Mouse (Mus musculus) forebrain, embryonic 11.5 days (tissue): ENCODE measurements around the gene Tshb. TPM values are rescaled to one million over a fixed set of nuclear protein-coding genes. Genes with fewer than 3 reads are reported as not detected.

Experiments
- ATAC-seq: fragments of 200-750 bp; cut with Nextera tagmentation; replicated peaks from 2 replicates; pipeline ENCODE4 v1.8.0; 2017; ENCODE audit warnings: moderate TSS enrichment; ENCODE audit not compliant: low FRiP score
- DNase-seq: peaks from one replicate; pipeline ENCODE4 v3.0.0-alpha.2; 2017; ENCODE audit warnings: low spot score
- H3K27ac ChIP-seq: fragments of 300-500 bp; sonication (generic); 2 replicates; pipeline ENCODE4 v1.5.1; 2014; ENCODE audit warnings: low read depth, low read length
- H3K27me3 ChIP-seq: fragments of 300-500 bp; sonication (generic); 2 replicates; pipeline ENCODE4 v1.6.1; 2014; ENCODE audit warnings: mild to moderate bottlenecking, low read length, mixed read lengths; ENCODE audit not compliant: control insufficient read depth, insufficient read depth
- H3K36me3 ChIP-seq: fragments of 300-500 bp; sonication (generic); 2 replicates; pipeline ENCODE4 v1.6.1; 2014; ENCODE audit warnings: mild to moderate bottlenecking, low read length, moderate library complexity, mixed read lengths; ENCODE audit not compliant: control insufficient read depth, insufficient read depth
- H3K4me1 ChIP-seq: fragments of 300-500 bp; sonication (generic); replicated peaks from 2 replicates; pipeline ENCODE4 v1.6.1; 2014; ENCODE audit warnings: low read length, mixed read lengths; ENCODE audit not compliant: control insufficient read depth, insufficient read depth
- H3K4me2 ChIP-seq: fragments of 300-500 bp; sonication (generic); 2 replicates; pipeline ENCODE4 v1.6.1; 2014; ENCODE audit warnings: low read depth, mild to moderate bottlenecking, low read length, moderate library complexity, mixed read lengths; ENCODE audit not compliant: severe bottlenecking
- H3K4me3 ChIP-seq: fragments of 300-500 bp; sonication (generic); 2 replicates; pipeline ENCODE4 v1.5.1; 2014; ENCODE audit warnings: low read depth, low read length
- H3K9ac ChIP-seq: fragments of 300-500 bp; sonication (generic); 2 replicates; pipeline ENCODE4 v1.6.1; 2014; ENCODE audit warnings: low read length
- H3K9me3 ChIP-seq: fragments of 300-500 bp; sonication (generic); 2 replicates; pipeline ENCODE4 v1.6.1; 2016; ENCODE audit warnings: low read length, mixed read lengths; ENCODE audit not compliant: control insufficient read depth
- WGBS: fragments of 180-500 bp; shearing (Covaris S2); extraction: QIAGEN DNeasy Blood & Tissue Kit; methylation state at CpG from one replicate; pipeline ENCODE4 v1.1.7; 2014; 5-methylcytosine and 5-hydroxymethylcytosine counted together
- polyA plus RNA-seq: library from polyadenylated mRNA; unstranded; fragments of >200 nt; fragmentation: Nextera tagmentation; extraction: Ambion mirVana; gene quantifications from 2 replicates; pipeline ENCODE4 v1.2.1, GENCODE M21; 2014

The Tshb gene
- 0.15 TPM in 1 of 2 replicates, not detected in the other for polyA plus RNA-seq

DNA sequence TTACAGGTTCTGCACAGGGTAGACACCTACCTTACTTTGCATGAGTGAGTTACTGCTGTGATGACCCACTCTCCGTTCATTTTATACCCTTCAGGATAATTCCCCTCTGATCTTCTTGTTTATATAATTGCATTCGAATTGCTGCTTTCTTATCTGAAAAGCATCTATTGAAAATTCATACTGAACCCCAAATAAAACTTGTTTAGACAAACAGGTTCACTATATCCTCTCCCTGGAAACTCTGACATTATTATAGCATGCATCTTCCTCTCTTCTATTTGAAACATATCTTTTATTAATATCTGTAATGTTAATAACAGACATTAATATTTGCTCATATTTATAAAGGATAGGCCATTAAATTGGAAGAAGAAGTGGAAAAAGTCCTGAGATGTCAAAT, at the start of gene Tshb:
TSS of gene Tshb (minus strand) at position 101 of the 400 bp plus-strand sequence.
- H3K36me3 ChIP-seq: no peaks in the 10 kb centered on the region
- no peak within 1 kb of the TSS for H3K4me3 ChIP-seq
- no peaks in the 10 kb centered on the region for H3K9me3 ChIP-seq
- no peak within 1 kb of the TSS for H3K4me2 ChIP-seq
- WGBS: 80% methylated on average over 2 of the region's 2 CpGs
- DNase-seq (no peak), ATAC-seq (no peak)
- H3K4me1 ChIP-seq: no peaks in the 10 kb centered on the region
- no peak within 1 kb of the TSS for H3K27ac ChIP-seq
- H3K27me3 ChIP-seq: no peaks in the 10 kb centered on the region
- no peak within 1 kb of the TSS for H3K9ac ChIP-seq

DNA sequence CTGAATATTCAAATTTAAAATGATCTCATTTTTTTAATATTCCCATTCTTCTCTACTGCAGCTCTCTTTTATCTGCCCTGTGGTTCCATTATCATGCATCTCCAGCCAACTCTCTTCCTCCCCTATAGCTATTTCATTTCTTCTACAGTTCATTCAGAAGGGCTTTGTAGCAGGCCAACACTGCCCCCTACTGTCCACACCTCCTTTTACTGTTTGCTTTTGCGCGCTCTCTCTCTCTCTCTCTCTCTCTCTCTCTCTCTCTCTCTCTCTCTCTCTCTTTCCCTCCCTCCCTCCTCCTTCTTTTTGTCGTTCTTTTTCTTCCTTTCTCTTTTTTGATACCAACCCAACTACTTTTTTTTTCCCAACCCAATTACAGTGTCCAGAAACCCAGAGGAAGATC, 21.4 kb upstream of the Tshb start:
- Histone ChIP-seq H3K36me3 (no peaks in the 10 kb centered on the region), H3K4me2 (no peak overlapping the region), H3K4me3 (no peak overlapping the region), H3K27me3 (no peaks in the 10 kb centered on the region), H3K9me3 (no peaks in the 10 kb centered on the region), H3K9ac (no peak overlapping the region), H3K4me1 (no peaks in the 10 kb centered on the region), H3K27ac (no peak overlapping the region)
- peak; percentile 81 for DNase-seq
- ATAC-seq: no peak
- 5% methylated on average over 3 of the region's 3 CpGs for WGBS

DNA sequence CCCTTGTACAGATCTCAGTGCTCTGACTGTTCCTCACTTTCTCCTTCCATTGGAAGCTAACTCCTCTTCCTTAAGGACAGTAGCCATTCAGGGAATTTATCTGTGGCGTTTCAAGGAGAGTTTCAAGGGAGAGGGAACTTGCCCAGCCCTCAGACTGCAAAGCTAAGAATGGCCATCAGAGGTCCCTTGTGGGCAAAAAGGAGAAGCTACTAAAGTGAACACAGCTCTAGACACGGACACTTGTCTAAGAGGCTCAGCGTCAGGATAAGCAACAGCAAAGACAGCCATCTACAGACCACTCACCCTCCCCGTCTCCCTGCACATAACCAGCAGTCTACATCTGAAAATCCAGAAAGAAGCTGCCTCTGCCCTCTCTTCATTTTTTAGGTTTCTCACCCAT, 4.9 kb upstream of the Tshb start:
- no peaks in the 10 kb centered on the region for H3K27me3 ChIP-seq
- ATAC-seq (no peak), DNase-seq (no peak)
- no peak overlapping the region for H3K27ac ChIP-seq
- no peaks in the 10 kb centered on the region for H3K36me3 ChIP-seq
- WGBS: 44% methylated on average over 4 of the region's 4 CpGs
- H3K4me2 ChIP-seq: no peak overlapping the region
- no peaks in the 10 kb centered on the region for H3K9me3 ChIP-seq
- no peak overlapping the region for H3K4me3 ChIP-seq
- no peak overlapping the region for H3K9ac ChIP-seq
- no peaks in the 10 kb centered on the region for H3K4me1 ChIP-seq

DNA sequence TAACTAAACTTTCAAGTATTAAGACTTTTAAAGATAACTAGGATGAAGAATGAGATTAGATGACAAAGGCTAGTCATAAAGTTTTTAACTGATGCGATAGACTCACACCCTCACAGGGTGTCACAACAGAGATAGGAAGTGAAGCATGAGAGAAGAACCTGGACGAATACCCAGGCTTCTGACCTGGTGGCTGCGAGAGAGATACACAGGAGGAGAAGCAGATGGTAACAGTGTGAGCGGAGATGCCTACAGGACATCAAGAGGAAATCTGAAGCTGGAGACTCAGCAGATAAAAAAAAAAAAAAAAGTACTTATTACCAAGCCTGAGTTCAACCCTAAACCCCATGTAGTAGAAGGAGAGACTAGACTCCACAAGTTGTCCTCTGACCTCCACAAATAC, 9.5 kb downstream of the Tshb start:
- H3K27me3 ChIP-seq: no peaks in the 10 kb centered on the region
- no peaks in the 10 kb centered on the region for H3K4me1 ChIP-seq
- DNase-seq (no peak), ATAC-seq (no peak)
- no peak overlapping the region for H3K9ac ChIP-seq
- no peaks in the 10 kb centered on the region for H3K36me3 ChIP-seq
- H3K9me3 ChIP-seq: no peaks in the 10 kb centered on the region
- 90% methylated on average over 4 of the region's 4 CpGs for WGBS
- H3K27ac ChIP-seq: no peak overlapping the region
- no peak overlapping the region for H3K4me2 ChIP-seq
- H3K4me3 ChIP-seq: no peak overlapping the region

DNA sequence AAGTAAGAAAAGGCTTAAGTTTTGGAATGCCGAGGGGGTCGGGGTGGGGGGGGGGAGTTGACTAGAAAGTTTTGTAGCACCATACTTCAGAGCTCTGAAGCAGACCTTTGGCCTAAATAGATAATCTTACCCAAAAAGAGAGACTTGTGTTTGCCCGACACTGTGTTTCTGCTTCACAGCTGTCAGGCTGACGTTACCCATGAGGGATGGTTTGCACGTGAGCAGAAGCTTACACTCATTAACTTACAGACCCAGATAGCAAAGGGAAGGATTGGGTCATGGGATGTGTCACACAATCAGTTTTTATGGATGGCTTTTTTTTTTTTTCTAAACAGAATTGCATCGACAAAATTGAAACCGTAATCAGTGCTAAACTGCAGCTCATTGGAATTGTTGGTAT, 17.7 kb downstream of the Tshb start:
- Histone ChIP-seq H3K27ac (no peak overlapping the region), H3K4me3 (no peak overlapping the region), H3K4me2 (no peak overlapping the region), H3K4me1 (0 out of 2 replicates have a peak, but pooled peaks cover 2% of the 10 kb centered on the region), H3K9ac (no peak overlapping the region), H3K36me3 (no peaks in the 10 kb centered on the region; the same call in 1 of the 2 replicates), H3K9me3 (no peaks in the 10 kb centered on the region), H3K27me3 (no peaks in the 10 kb centered on the region)
- DNase-seq (no peak), ATAC-seq (no peak)
- WGBS: 87% methylated on average over 7 of the region's 7 CpGs

DNA sequence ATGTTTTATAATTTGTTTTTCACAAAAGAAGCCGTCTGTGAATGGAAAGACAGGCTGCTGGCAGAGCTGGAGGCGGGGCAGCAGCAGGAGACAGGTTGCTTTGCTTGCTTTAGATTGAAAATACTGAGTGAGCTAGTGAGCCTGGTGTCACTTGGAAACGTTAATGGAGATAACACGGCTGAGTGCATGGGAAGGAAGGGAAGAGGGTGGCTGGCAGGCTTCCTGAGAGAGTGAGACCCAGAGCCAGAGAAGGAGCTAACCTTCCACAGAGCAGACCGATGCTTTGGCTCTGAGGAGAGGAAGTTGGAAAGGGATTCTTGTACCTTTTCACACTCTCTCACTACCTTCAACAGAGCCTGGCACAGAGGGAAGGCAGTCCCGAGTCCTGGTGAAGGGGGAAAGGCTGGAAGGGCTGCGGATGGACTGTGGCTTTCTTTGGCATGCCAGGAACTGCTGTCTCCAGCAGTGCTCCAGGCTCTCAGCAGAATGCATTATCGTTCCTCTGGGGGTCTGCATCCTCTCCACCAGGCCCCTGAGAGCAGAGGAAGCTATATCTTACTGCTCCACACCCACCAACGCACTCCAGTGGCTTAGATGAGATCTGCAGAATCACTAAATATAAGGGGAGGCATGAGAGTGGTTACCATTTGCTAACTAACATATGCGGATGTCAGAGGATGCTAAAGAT, 18.7 kb downstream of the Tshb start:
- Histone ChIP-seq H3K4me3 (no peak overlapping the region), H3K27ac (no peak overlapping the region), H3K36me3 (no peaks in the 10 kb centered on the region; the same call in 1 of the 2 replicates), H3K4me2 (no peak overlapping the region), H3K27me3 (no peaks in the 10 kb centered on the region), H3K4me1 (0 out of 2 replicates have a peak, but pooled peaks cover 2% of the 10 kb centered on the region), H3K9ac (no peak overlapping the region), H3K9me3 (no peaks in the 10 kb centered on the region)
- ATAC-seq: no peak
- no peak for DNase-seq
- 53% methylated on average over 10 of the region's 10 CpGs for WGBS

DNA sequence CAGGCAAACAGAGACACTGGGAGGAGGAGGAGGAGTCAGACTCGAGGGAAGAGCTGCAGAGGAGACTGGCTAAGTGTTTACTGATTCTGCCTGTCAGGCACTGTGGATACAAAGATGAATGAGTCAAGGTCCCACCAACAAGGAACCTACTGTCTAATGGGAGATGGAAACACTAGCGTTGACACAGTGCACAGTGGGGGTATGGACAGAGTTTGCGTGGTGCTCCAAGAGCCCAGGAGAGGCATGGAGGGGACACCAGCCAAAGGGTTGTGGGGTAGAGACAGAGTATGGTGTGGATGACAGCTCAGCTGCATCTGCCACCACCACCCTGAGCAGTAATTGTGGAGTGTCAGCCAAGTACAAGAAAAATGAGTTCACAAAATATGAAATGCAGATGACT, 20.1 kb downstream of the Tshb start:
- Histone ChIP-seq H3K4me2 (no peak overlapping the region), H3K4me3 (no peak overlapping the region), H3K9ac (no peak overlapping the region), H3K4me1 (0 out of 2 replicates have a peak, but pooled peaks cover 2% of the 10 kb centered on the region), H3K27ac (no peak overlapping the region), H3K9me3 (no peaks in the 10 kb centered on the region), H3K27me3 (no peaks in the 10 kb centered on the region), H3K36me3 (no peaks in the 10 kb centered on the region; the same call in 1 of the 2 replicates)
- WGBS: 59% methylated on average over 3 of the region's 3 CpGs
- ATAC-seq: no peak
- no peak for DNase-seq

DNA sequence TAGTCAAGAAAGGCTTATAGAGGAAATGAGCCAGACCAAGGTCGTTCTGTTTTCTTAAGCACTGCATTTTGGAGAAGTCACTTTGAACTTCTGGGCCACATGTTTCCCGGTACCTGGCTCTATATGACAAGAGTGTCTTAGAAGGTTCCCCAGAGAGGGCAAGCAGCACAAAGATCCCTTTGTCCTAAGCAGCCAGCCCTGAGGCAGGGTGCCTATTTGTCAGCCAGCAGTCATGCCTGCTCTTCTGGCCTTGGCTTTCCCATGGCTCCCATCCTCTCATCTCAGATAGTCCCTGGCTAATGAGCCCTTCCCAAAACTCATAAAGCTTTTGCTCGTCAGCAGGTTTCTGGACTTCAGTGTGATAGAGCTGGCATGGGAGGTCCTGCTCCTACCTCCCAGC, 22.3 kb downstream of the Tshb start:
- no peak overlapping the region for H3K4me3 ChIP-seq
- no peaks in the 10 kb centered on the region; the same call in 1 of the 2 replicates for H3K36me3 ChIP-seq
- no peak for ATAC-seq
- no peak overlapping the region for H3K4me2 ChIP-seq
- no peak overlapping the region for H3K27ac ChIP-seq
- 84% methylated on average over 3 of the region's 3 CpGs for WGBS
- no peaks in the 10 kb centered on the region for H3K27me3 ChIP-seq
- H3K4me1 ChIP-seq: 0 out of 2 replicates have a peak, but pooled peaks cover 2% of the 10 kb centered on the region
- H3K9ac ChIP-seq: no peak overlapping the region
- DNase-seq: no peak
- no peaks in the 10 kb centered on the region for H3K9me3 ChIP-seq

DNA sequence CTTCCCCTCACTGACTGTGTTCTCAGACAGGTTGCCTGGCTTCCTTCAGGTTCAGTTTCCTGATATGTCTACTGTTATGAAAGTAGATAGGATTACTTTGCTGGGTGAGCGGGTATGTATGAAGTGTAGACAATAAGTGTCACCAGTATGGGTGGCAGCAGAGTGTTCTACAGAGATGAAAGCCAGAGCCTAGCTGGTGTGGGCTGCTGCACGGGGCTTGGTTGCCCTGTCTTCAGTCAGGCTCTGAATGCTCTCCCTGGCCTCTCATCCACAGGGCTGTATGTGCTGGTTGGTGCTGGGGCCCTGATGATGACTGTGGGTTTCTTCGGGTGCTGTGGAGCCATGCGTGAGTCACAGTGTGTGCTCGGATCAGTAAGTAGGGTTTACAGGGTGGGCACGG, 25.5 kb downstream of the Tshb start:
- H3K9me3 ChIP-seq: no peaks in the 10 kb centered on the region
- no peaks in the 10 kb centered on the region for H3K4me1 ChIP-seq
- H3K27me3 ChIP-seq: no peaks in the 10 kb centered on the region
- no peak overlapping the region for H3K9ac ChIP-seq
- H3K4me2 ChIP-seq: no peak overlapping the region
- ATAC-seq (no peak), DNase-seq (no peak)
- H3K36me3 ChIP-seq: no peaks in the 10 kb centered on the region; the same call in 1 of the 2 replicates
- H3K27ac ChIP-seq: no peak overlapping the region
- no peak overlapping the region for H3K4me3 ChIP-seq
- 87% methylated on average over 6 of the region's 6 CpGs for WGBS
